Mouse (Mus musculus) heart, embryonic 10.5 days (tissue): ENCODE measurements around the gene Isoc2a. TPM values are rescaled to one million over a fixed set of nuclear protein-coding genes. Genes with fewer than 3 reads are reported as not detected.

Source experiments
- DNase-seq: peaks from one replicate; pipeline ENCODE4 v3.0.0-alpha.2; 2017; ENCODE audit warnings: low spot score
- H3K27ac ChIP-seq: fragments of 300-500 bp; sonication (generic); 2 replicates; pipeline ENCODE4 v1.5.1; 2016; ENCODE audit warnings: mild to moderate bottlenecking
- H3K27me3 ChIP-seq: fragments of 300-500 bp; sonication (generic); 2 replicates; pipeline ENCODE4 v1.6.1; 2016; ENCODE audit warnings: mild to moderate bottlenecking; ENCODE audit not compliant: poor library complexity, insufficient read depth, severe bottlenecking
- H3K36me3 ChIP-seq: fragments of 300-500 bp; sonication (generic); 2 replicates; pipeline ENCODE4 v1.6.1; 2016; ENCODE audit warnings: mild to moderate bottlenecking, moderate library complexity
- H3K4me1 ChIP-seq: fragments of 300-500 bp; sonication (generic); 2 replicates; pipeline ENCODE4 v1.6.1; 2016; ENCODE audit warnings: mild to moderate bottlenecking
- H3K4me3 ChIP-seq: fragments of 300-500 bp; sonication (generic); 2 replicates; pipeline ENCODE4 v1.5.1; 2016; ENCODE audit warnings: mild to moderate bottlenecking, moderate library complexity
- H3K9me3 ChIP-seq: fragments of 300-500 bp; sonication (generic); 2 replicates; pipeline ENCODE4 v1.6.1; 2016; ENCODE audit warnings: mild to moderate bottlenecking, moderate library complexity
- WGBS: fragments of 180-500 bp; shearing (Covaris S2); methylation state at CpG from one replicate; pipeline ENCODE4 v1.1.7; 2016; 5-methylcytosine and 5-hydroxymethylcytosine counted together
- polyA plus RNA-seq: library from polyadenylated mRNA; unstranded; fragments of >200 nt; fragmentation: Nextera tagmentation; extraction: Ambion mirVana; gene quantifications from 2 replicates; pipeline ENCODE4 v1.2.1, GENCODE M21; 2016

Gene Isoc2a
- polyA plus RNA-seq, 1 experiment from 2014 or later = 1.3 TPM

DNA sequence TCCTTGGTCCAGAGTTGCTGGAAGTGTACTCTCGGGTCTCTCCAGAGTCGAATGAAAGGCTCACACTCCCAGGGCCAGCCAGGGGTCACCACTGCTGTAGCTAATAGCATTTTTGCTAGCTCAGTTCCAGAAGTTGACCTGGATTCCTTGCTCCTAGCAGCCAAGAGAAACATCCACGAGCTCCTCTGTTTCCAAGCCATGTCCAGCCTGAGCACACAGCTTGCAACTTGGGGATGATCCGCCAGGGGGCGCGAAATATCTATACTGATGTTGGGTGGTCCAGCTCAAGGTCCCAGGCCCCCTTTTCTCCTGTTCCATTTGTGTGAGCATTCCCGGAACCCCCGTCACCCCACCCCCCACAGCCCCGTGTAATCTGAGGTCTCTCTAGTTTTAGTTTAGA, 34.6 kb downstream of the Isoc2a start:
- H3K36me3 ChIP-seq = no peaks in the 10 kb centered on the region
- WGBS = 36% methylated on average over 9 of the region's 9 CpGs
- H3K4me1 ChIP-seq = peaks cover 9% of the 10 kb centered on the region
- no peaks in the 10 kb centered on the region for H3K9me3 ChIP-seq
- no peak overlapping the region for H3K4me3 ChIP-seq
- no peak for DNase-seq
- H3K27me3 ChIP-seq = no peaks in the 10 kb centered on the region; the same call in 1 of the 2 replicates
- no peak overlapping the region for H3K27ac ChIP-seq

GRCm38 (mm10) chr7:4912248-4912647, 35.3 kb downstream of the Isoc2a start:
- Histone ChIP-seq H3K4me3 (no peak overlapping the region), H3K27me3 (no peaks in the 10 kb centered on the region), H3K27ac (no peak overlapping the region), H3K4me1 (peaks cover 14% of the 10 kb centered on the region), H3K9me3 (no peaks in the 10 kb centered on the region), H3K36me3 (peaks cover under 1% of the 10 kb centered on the region; the same call in 1 of the 2 replicates)
- no peak for DNase-seq
- 56% methylated on average over 5 of the region's 5 CpGs for WGBS

DNA sequence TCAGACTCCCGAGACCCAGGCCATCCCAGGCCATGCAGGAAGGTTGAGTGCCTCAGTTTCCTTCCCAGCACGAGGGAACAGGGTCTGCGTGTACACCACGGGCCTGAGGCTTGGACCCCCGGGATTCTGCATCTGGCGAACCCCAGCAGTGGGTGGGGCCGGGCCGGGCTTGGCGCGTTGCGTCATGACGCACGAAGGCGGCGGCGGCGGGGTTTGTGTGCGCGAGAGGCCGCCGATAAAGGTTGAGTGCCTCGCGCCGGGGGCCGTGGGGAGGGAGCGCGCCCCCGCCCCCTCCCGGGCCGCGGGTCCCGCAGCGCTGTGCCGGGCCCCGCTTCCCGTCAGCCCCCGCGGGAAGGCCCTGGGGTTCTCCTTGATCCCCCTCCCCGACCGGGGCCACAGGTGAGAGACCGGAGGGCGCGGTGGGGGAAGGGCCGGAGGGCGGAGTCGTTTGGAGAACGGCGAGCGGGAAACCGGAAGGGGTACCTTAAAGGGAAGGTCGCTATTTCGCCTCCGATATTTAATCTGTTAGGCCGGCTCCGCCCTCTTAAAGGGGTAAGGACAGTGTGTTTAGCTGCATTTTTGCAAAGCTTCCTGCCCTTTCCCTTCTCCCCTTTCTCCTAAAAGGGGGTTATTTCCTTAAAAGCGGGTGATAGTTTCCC, 38.2 kb downstream of the Isoc2a start, which contains the start of gene Zfp628:
Zfp628 (plus strand) TSS at position 211 of the 659 bp plus-strand sequence.
- Histone ChIP-seq H3K9me3 (no peaks in the 10 kb centered on the region), H3K27ac (peak within 1 kb of the TSS; percentile 99), H3K4me1 (peaks cover 22% of the 10 kb centered on the region), H3K4me3 (peak within 1 kb of the TSS; percentile 80), H3K27me3 (no peaks in the 10 kb centered on the region), H3K36me3 (peaks cover 29% of the 10 kb centered on the region)
- DNase-seq = peak; percentile 95
- under 1% methylated on average over 56 of the region's 56 CpGs for WGBS

- WGBS = 28% methylated on average over 14 of the region's 14 CpGs
- H3K27ac ChIP-seq = peak overlapping the region; percentile 99
- DNase-seq = no peak
These were observed 38.9 kb downstream of the Isoc2a start for GRCm38 (mm10) chr7:4915669-4916416.

DNA sequence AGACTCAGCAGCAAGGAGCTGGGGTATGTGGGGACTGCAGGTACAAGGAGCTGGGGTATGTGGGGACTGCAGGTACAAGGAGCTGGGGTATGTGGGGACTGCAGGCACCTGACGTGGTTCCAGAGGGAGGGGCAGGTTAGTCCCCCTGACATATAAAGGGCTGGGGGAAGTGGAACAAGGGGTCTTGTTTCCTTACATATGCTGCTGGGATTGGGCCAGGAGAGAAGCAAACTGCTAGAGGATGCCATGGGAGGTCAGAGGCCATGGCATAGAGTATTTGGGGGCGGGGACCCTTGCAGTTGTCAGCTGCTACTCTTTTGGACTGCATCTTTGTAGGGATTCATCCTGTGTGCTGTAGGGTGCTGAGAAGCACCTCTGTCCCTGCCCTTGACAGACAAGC, 40.5 kb downstream of the Isoc2a start:
- Histone ChIP-seq H3K36me3 (peaks cover 39% of the 10 kb centered on the region), H3K9me3 (no peaks in the 10 kb centered on the region), H3K27me3 (no peaks in the 10 kb centered on the region), H3K27ac (no peak overlapping the region), H3K4me3 (no peak overlapping the region), H3K4me1 (peaks cover 44% of the 10 kb centered on the region)
- WGBS = 86% methylated on average over 2 of the region's 2 CpGs
- DNase-seq = no peak

More at GRCm38 (mm10) chr7:4915669-4916416, 38.9 kb downstream of the Isoc2a start:
- Histone ChIP-seq H3K4me3 (peak overlapping the region; percentile 80), H3K36me3 (peaks cover 36% of the 10 kb centered on the region), H3K27me3 (no peaks in the 10 kb centered on the region), H3K4me1 (peaks cover 28% of the 10 kb centered on the region), H3K9me3 (no peaks in the 10 kb centered on the region)

- no peaks in the 10 kb centered on the region for H3K27me3 ChIP-seq
- no peak for DNase-seq
These were observed 41.7 kb downstream of the Isoc2a start for GRCm38 (mm10) chr7:4918681-4919080.

GRCm38 (mm10) chr7:4919096-4919495, 42.1 kb downstream of the Isoc2a start:
- 84% methylated on average over 21 of the region's 21 CpGs for WGBS
- Histone ChIP-seq H3K4me3 (no peak overlapping the region), H3K9me3 (no peaks in the 10 kb centered on the region), H3K4me1 (peaks cover 60% of the 10 kb centered on the region), H3K27me3 (no peaks in the 10 kb centered on the region), H3K27ac (no peak overlapping the region), H3K36me3 (peaks cover 39% of the 10 kb centered on the region)
- no peak for DNase-seq

More at GRCm38 (mm10) chr7:4918681-4919080, 41.7 kb downstream of the Isoc2a start:
- Histone ChIP-seq H3K9me3 (no peaks in the 10 kb centered on the region), H3K4me1 (peaks cover 56% of the 10 kb centered on the region), H3K4me3 (no peak overlapping the region), H3K27ac (no peak overlapping the region), H3K36me3 (peaks cover 39% of the 10 kb centered on the region)
- 89% methylated on average over 15 of the region's 15 CpGs for WGBS

- 88% methylated on average over 21 of the region's 21 CpGs for WGBS
- H3K4me3 ChIP-seq = no peak overlapping the region
- H3K36me3 ChIP-seq = peaks cover 39% of the 10 kb centered on the region
- DNase-seq = no peak
- peaks cover 69% of the 10 kb centered on the region for H3K4me1 ChIP-seq
- no peaks in the 10 kb centered on the region for H3K9me3 ChIP-seq
- H3K27me3 ChIP-seq = no peaks in the 10 kb centered on the region
- 0 out of 2 replicates have a peak overlapping the region, but pooled peaks have one; percentile 1 for H3K27ac ChIP-seq
These were observed 43.0 kb downstream of the Isoc2a start for GRCm38 (mm10) chr7:4919971-4920370.

DNA sequence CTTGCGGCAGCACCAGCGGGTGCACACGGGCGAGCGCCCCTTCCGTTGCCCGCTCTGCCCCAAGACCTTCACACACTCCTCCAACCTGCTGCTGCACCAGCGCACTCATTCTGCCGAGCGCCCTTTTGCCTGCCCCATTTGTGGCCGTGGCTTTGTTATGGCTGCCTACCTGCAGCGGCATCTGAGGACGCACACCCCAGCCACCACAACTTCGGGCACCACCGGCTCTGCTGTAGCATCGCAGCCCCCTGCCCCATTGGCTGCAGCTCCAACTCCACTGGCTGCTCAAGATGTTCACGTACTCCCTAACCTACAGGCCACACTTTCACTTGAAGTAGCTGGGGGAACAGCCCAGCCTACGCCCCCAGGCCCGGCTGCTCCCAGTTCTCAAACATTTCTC, 43.5 kb downstream of the Isoc2a start:
- 93% methylated on average over 19 of the region's 19 CpGs for WGBS
- peak overlapping the region; percentile 83 for H3K27ac ChIP-seq
- H3K9me3 ChIP-seq = no peaks in the 10 kb centered on the region
- H3K4me3 ChIP-seq = 0 out of 2 replicates have a peak overlapping the region, but pooled peaks have one; percentile 59
- H3K4me1 ChIP-seq = peaks cover 74% of the 10 kb centered on the region
- H3K27me3 ChIP-seq = no peaks in the 10 kb centered on the region
- peaks cover 39% of the 10 kb centered on the region for H3K36me3 ChIP-seq
- no peak for DNase-seq

- DNase-seq = no peak
- WGBS = 34% methylated on average over 23 of the region's 23 CpGs
- Histone ChIP-seq H3K36me3 (peaks cover 39% of the 10 kb centered on the region), H3K4me3 (peak overlapping the region; percentile 59), H3K27ac (peak overlapping the region; percentile 83), H3K9me3 (no peaks in the 10 kb centered on the region), H3K4me1 (peaks cover 76% of the 10 kb centered on the region), H3K27me3 (no peaks in the 10 kb centered on the region)
These were observed 44.2 kb downstream of the Isoc2a start for GRCm38 (mm10) chr7:4920976-4921823.

GRCm38 (mm10) chr7:4921824-4922482, 45.0 kb downstream of the Isoc2a start, which contains the start of gene Nat14:
Gene Nat14, plus strand, starts transcription at chr7:4922028.
- Histone ChIP-seq H3K27ac (peak within 1 kb of the TSS; percentile 83), H3K27me3 (peaks cover 5% of the 10 kb centered on the region; the same call in 1 of the 2 replicates), H3K36me3 (peaks cover 39% of the 10 kb centered on the region), H3K4me1 (peaks cover 76% of the 10 kb centered on the region), H3K9me3 (no peaks in the 10 kb centered on the region), H3K4me3 (peak within 1 kb of the TSS; percentile 59)
- WGBS = 35% methylated on average over 8 of the region's 8 CpGs
- DNase-seq = no peak

DNA sequence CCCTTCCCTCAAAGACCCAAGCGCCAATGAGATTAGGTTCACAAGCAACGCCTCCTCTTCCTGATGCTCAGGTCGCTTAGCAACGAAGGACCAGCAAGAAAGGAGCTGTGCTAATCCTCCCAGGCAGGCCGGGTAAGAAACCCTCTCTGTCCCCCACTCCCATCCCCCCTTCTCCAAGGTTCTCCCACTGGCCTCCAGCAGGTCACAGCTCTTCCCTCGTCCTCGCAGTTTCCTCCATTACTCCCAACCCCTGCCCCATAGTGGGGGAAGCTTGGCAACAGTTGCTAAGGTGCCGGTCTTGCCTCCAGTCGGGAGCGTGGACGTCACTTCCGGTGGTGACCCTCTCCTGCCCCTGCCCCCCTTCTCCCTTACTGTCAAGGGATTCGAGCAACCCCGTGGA, 45.6 kb downstream of the Isoc2a start:
- Histone ChIP-seq H3K4me1 (peaks cover 81% of the 10 kb centered on the region), H3K9me3 (no peaks in the 10 kb centered on the region), H3K4me3 (peak overlapping the region; percentile 59), H3K27me3 (peaks cover 7% of the 10 kb centered on the region; the same call in 1 of the 2 replicates), H3K27ac (peak overlapping the region; percentile 83), H3K36me3 (peaks cover 36% of the 10 kb centered on the region)
- peak; percentile 95 for DNase-seq
- under 1% methylated on average over 14 of the region's 14 CpGs for WGBS
